Mouse (Mus musculus) bone marrow, adult 2 months (tissue): ENCODE measurements at regions not wholly inside any gene's neighbourhood (a gene's known extent, or its start where the extent isn't known, plus 50 kb on each side); places are given as distances from the start of the nearest gene placed in this dataset.

Experiments used
- H3K27ac ChIP-seq: fragments of 200-500 bp; 2 replicates; pipeline ENCODE4 v1.5.1; 2012; ENCODE audit warnings: low read depth, mild to moderate bottlenecking, control low read depth, inconsistent platforms, low read length; ENCODE audit not compliant: control insufficient read depth, poor library complexity, insufficient read depth
- H3K4me1 ChIP-seq: fragments of 200-500 bp; 2 replicates; pipeline ENCODE4 v1.6.1; 2011; ENCODE audit warnings: low read length; ENCODE audit not compliant: control insufficient read depth, insufficient read depth
- H3K4me3 ChIP-seq: fragments of 200-500 bp; replicated peaks from 2 replicates; pipeline ENCODE3; 2011; ENCODE audit warnings: mild to moderate bottlenecking, low read depth, low read length, control low read depth; ENCODE audit not compliant: control insufficient read depth
- CTCF ChIP-seq: fragments of 200-500 bp; IDR thresholded peaks from 2 replicates; pipeline ENCODE4 v1.5.1; 2011; ENCODE audit warnings: low read length, control low read depth; ENCODE audit not compliant: control insufficient read depth, insufficient read depth
- POLR2A ChIP-seq: fragments of 200-500 bp; IDR thresholded peaks from 2 replicates; pipeline ENCODE4 v1.6.1; 2011; ENCODE audit warnings: low read depth, mild to moderate bottlenecking, control low read depth, low read length, borderline replicate concordance; ENCODE audit not compliant: control insufficient read depth
- WGBS: fragments of 180-500 bp; shearing (Covaris S2); methylation state at CpG from one replicate; pipeline ENCODE4 v1.1.7; 2018; 5-methylcytosine and 5-hydroxymethylcytosine counted together

GRCm38 (mm10) chr16:30744237-30744636 is 144.7 kb downstream of the Fam43a start:
- TF ChIP-seq CTCF: no peak
- TF ChIP-seq POLR2A: no peak
- H3K27ac ChIP-seq: no peak overlapping the region
- no peak overlapping the region for H3K4me3 ChIP-seq
- H3K4me1 ChIP-seq: peaks cover 2% of the 10 kb centered on the region; the same call in 1 of the 2 replicates
- 74% methylated on average over 7 of the region's 7 CpGs for WGBS

DNA sequence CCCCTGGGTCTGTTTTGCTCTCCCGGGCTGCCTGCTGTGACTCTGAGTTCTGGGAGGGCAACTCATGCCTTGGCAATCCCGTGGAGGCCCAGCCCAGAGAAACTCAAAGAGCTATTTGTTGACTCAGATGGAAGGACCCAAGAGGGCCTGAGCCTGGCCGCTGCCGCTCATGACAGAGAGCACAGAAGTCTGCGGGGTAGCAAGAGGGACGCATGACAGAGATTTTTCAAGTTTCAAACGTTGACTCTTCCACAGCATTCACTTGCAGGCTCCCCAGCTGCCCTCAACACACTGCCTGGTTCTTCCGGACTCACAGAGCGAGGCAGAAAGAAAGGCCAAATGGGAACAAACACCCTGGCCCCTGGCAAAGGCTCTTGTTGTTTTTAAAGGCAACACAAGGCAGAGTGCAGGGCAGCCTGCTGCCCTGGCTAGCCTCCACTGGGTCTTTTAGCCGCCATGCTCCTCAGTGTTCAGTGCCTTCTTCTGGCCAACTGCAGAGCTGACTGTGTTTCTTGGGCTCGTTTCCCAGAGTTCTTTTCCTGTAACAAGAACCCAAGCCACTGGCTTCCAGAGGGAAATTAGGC is 146.2 kb downstream of the Fam43a start:
- Histone ChIP-seq H3K4me1 (peaks cover 2% of the 10 kb centered on the region; the same call in 1 of the 2 replicates), H3K27ac (no peak overlapping the region), H3K4me3 (no peak overlapping the region)
- TF ChIP-seq POLR2A: no peak
- TF ChIP-seq CTCF: no peak
- WGBS: 74% methylated on average over 11 of the region's 11 CpGs

GRCm38 (mm10) chr16:30746211-30746610 is 146.7 kb downstream of the Fam43a start:
- H3K4me3 ChIP-seq: no peak overlapping the region
- TF ChIP-seq POLR2A (no peak), CTCF (no peak)
- no peak overlapping the region for H3K27ac ChIP-seq
- H3K4me1 ChIP-seq: peaks cover 2% of the 10 kb centered on the region; the same call in 1 of the 2 replicates
- WGBS: 88% methylated on average over 8 of the region's 8 CpGs

DNA sequence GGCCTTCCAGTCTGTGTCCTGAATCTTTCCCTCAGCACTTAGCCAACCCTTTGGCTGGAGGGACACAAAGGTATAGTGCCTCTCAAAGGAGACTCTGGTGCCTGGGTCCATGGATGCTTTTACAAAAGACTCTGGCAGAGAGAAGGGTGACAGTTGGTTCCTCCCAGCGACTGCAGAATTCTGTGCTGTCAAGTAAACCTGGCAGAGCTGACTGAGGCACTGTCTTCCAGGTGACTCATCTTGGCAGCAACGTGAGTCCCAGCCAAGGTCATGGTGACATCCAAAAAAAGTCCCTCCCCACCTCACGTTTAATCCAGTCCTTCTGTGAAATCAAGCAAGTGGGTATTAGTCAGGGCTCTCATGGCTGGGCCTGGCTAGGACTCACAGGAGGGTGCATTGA is 150.3 kb downstream of the Fam43a start:
- H3K4me1 ChIP-seq: no peaks in the 10 kb centered on the region
- 68% methylated on average over 3 of the region's 3 CpGs for WGBS
- TF ChIP-seq POLR2A: no peak
- no peak for TF ChIP-seq CTCF
- H3K4me3 ChIP-seq: no peak overlapping the region
- no peak overlapping the region for H3K27ac ChIP-seq

GRCm38 (mm10) chr16:30755771-30756170 is 156.2 kb downstream of the Fam43a start:
- H3K27ac ChIP-seq: no peak overlapping the region
- no peak overlapping the region for H3K4me3 ChIP-seq
- H3K4me1 ChIP-seq: no peaks in the 10 kb centered on the region
- TF ChIP-seq POLR2A (no peak), CTCF (no peak)
- 80% methylated on average over 2 of the region's 2 CpGs for WGBS

- 64% methylated on average over 5 of the region's 5 CpGs for whole genome bisulfite sequencing
- no peak overlapping the region for H3K4me3 ChIP-seq
- H3K4me1 ChIP-seq: no peaks in the 10 kb centered on the region
- no peak overlapping the region for H3K27ac ChIP-seq
- TF ChIP-seq CTCF: no peak
- no peak for TF ChIP-seq POLR2A
Observed at GRCm38 (mm10) chr16:30756678-30757077, 157.2 kb downstream of the Fam43a start.

DNA sequence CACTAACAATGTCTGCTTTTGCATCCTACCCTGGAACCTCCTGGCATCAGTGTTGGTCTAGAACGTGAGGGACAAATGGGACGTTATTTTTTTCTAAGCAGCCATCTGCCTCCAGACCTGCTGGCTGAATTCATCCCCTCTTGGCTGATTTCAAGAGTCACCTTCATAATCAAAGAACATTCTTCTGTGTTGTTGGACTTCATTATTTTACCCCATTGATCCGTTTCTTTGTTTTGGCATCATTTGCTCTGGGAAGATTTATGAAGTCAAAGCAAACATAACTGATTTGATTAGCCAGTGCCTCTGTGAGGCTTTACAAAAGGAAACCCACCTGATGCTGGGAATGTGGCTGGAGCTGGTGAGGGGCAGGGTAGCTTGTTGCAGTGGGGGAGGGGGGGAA is 158.0 kb downstream of the Fam43a start:
- TF ChIP-seq POLR2A (no peak), CTCF (no peak)
- 78% methylated on average over 3 of the region's 3 CpGs for WGBS
- H3K4me3 ChIP-seq: no peak overlapping the region
- no peak overlapping the region for H3K27ac ChIP-seq
- no peaks in the 10 kb centered on the region for H3K4me1 ChIP-seq

DNA sequence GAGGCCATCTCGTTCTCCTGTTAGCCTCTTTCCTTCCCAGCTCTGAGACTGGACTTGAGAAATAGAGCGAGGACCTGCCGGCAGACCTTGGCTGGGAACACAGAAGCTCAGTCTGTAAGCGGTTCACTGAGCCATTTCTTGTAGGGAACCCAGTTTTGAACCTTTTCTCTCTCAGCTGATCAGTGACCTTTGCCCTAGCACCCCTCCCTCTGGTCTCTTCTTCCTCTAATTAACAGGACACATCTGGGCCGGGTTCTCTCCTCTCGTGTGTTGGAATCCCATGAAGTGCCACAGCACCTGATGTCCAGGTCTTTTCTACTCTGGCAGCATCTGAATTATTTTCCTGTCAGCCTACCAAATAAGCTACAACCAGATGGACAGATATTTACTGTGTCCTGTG is 158.5 kb downstream of the Fam43a start:
- no peaks in the 10 kb centered on the region for H3K4me1 ChIP-seq
- 87% methylated on average over 6 of the region's 6 CpGs for WGBS
- no peak overlapping the region for H3K4me3 ChIP-seq
- no peak overlapping the region for H3K27ac ChIP-seq
- TF ChIP-seq POLR2A (no peak), CTCF (no peak)

GRCm38 (mm10) chr16:30759503-30759902 is 160.0 kb downstream of the Fam43a start:
- TF ChIP-seq CTCF: no peak
- TF ChIP-seq POLR2A: no peak
- Histone ChIP-seq H3K27ac (no peak overlapping the region), H3K4me1 (no peaks in the 10 kb centered on the region), H3K4me3 (no peak overlapping the region)
- WGBS: 80% methylated on average over 8 of the region's 8 CpGs
